Mouse (Mus musculus): Measurements from ENCODE around the gene Sarnp. TPM values are rescaled to one million over a fixed set of nuclear protein-coding genes. Genes with fewer than 3 reads are reported as not detected.

Gene Sarnp
- polyA plus RNA-seq (2012; rRNA removed) = 93.1 and 94.4 TPM in 2 replicates

GRCm38 (mm10) chr10:128817033-128817432 is at the start of gene Sarnp:
Gene Sarnp (plus strand): TSS chr10:128817333.

GRCm38 (mm10) chr10:128790398-128791124 is 26.6 kb upstream of the Sarnp start, which contains the start of gene Mmp19:
Gene Mmp19 (plus strand): TSS chr10:128790910.

GRCm38 (mm10) chr10:128803771-128804270 is 13.3 kb upstream of the Sarnp start, which contains the start of gene Dnajc14:
Gene Dnajc14 (plus strand): TSS chr10:128804062.

GRCm38 (mm10) chr10:128804271-128805091 is 12.7 kb upstream of the Sarnp start, which contains the start of gene Tmem198b:
Gene Tmem198b (minus strand): TSS chr10:128804370.

GRCm38 (mm10) chr10:128821358-128822056 is 4.4 kb downstream of the Sarnp start, which contains the start of gene Ormdl2:
Gene Ormdl2 (minus strand): TSS chr10:128821645.

GRCm38 (mm10) chr10:128891296-128892094 is 74.4 kb downstream of the Sarnp start, which contains the start of gene Gdf11:
Gene Gdf11 (minus strand): TSS chr10:128891718.

GRCm38 (mm10) chr10:128900698-128901097 is 83.6 kb downstream of the Sarnp start, which contains the start of gene Cd63:
Gene Cd63 (plus strand): TSS chr10:128900989.

GRCm38 (mm10) chr10:128922822-128923012 is 105.6 kb downstream of the Sarnp start, which contains the start of gene Rdh5:
Gene Rdh5 (minus strand): TSS chr10:128922888.

GRCm38 (mm10) chr10:128923935-128924334 is 106.8 kb downstream of the Sarnp start, which contains the start of gene Bloc1s1:
Gene Bloc1s1 (minus strand): TSS chr10:128924035.

Other genes with a start within 250 kb of the Sarnp start
- 1.5 and 1.7 TPM in 2 replicates for gene Erbb3, start 227.7 kb upstream of the Sarnp start, polyA plus RNA-seq (2012; rRNA removed)
- 964 and 983 TPM in 2 replicates for gene Rps26, start 190.6 kb upstream of the Sarnp start, polyA plus RNA-seq (2012; rRNA removed)
- 18.4 and 21.2 TPM in 2 replicates for gene Ikzf4, start 171.3 kb upstream of the Sarnp start, polyA plus RNA-seq (2012; rRNA removed)
- 11.0 and 11.9 TPM in 2 replicates for gene Suox, start 143.3 kb upstream of the Sarnp start, polyA plus RNA-seq (2012; rRNA removed)
- 116 and 119 TPM in 2 replicates for gene Rab5b, start 121.1 kb upstream of the Sarnp start, polyA plus RNA-seq (2012; rRNA removed)
- gene Pmel, start 113.1 kb upstream of the Sarnp start, polyA plus RNA-seq (2012; rRNA removed) = 0.27 and 0.47 TPM in 2 replicates
- gene Cdk2, start 112.3 kb upstream of the Sarnp start, polyA plus RNA-seq (2012; rRNA removed) = 15.9 and 18.7 TPM in 2 replicates
- gene Dgka, start 72.5 kb upstream of the Sarnp start, polyA plus RNA-seq (2012; rRNA removed) = 12.3 and 12.4 TPM in 2 replicates
- gene Pym1, start 69.4 kb upstream of the Sarnp start, polyA plus RNA-seq (2012; rRNA removed) = 61.2 and 63.3 TPM in 2 replicates
- 0.57 and 2.0 TPM in 2 replicates for gene Mmp19, start 26.4 kb upstream of the Sarnp start, polyA plus RNA-seq (2012; rRNA removed)
- 21.0 and 21.6 TPM in 2 replicates for gene Dnajc14, start 13.3 kb upstream of the Sarnp start, polyA plus RNA-seq (2012; rRNA removed)
- 19.9 TPM in 2 replicates for gene Tmem198b, start 13.0 kb upstream of the Sarnp start, polyA plus RNA-seq (2012; rRNA removed)
- 15.6 and 17.2 TPM in 2 replicates for gene Ormdl2, start 4.3 kb downstream of the Sarnp start, polyA plus RNA-seq (2012; rRNA removed)
- 8.7 and 8.9 TPM in 2 replicates for gene Gdf11, start 74.4 kb downstream of the Sarnp start, polyA plus RNA-seq (2012; rRNA removed)
- gene Cd63, start 83.7 kb downstream of the Sarnp start, polyA plus RNA-seq (2012; rRNA removed) = 65.0 and 99.6 TPM in 2 replicates
- gene Rdh5, start 105.6 kb downstream of the Sarnp start, polyA plus RNA-seq (2012; rRNA removed) = 11.4 and 19.1 TPM in 2 replicates
- gene Bloc1s1, start 106.7 kb downstream of the Sarnp start, polyA plus RNA-seq (2012; rRNA removed) = 280 and 314 TPM in 2 replicates
- gene Itga7, start 116.5 kb downstream of the Sarnp start, polyA plus RNA-seq (2012; rRNA removed) = 11.6 and 16.9 TPM in 2 replicates
- gene Mettl7b, start 143.7 kb downstream of the Sarnp start, polyA plus RNA-seq (2012; rRNA removed) = not detected in 2 replicates
- not detected in 2 replicates for gene Olfr9, start 172.1 kb downstream of the Sarnp start, polyA plus RNA-seq (2012; rRNA removed)
- not detected in 2 replicates for gene Olfr763, start 193.5 kb downstream of the Sarnp start, polyA plus RNA-seq (2012; rRNA removed)
- gene Olfr764-ps1, start 222.6 kb downstream of the Sarnp start, polyA plus RNA-seq (2012; rRNA removed) = not detected in 2 replicates
- gene Olfr765, start 232.7 kb downstream of the Sarnp start, polyA plus RNA-seq (2012; rRNA removed) = not detected in 2 replicates

All from central nervous system, embryonic 18 days (tissue).